Mouse (Mus musculus) urinary bladder, postnatal 14 days (tissue): ENCODE measurements around the gene Dnajc13.

Source experiments
- DNase-seq: peaks from one replicate; pipeline ENCODE4 v3.0.0; 2021; ENCODE audit warnings: low spot score

Gene Dnajc13

GRCm38 (mm10) chr9:104254408-104255180 is 8.1 kb downstream of the Dnajc13 start:
- no peak for DNase-seq

DNA sequence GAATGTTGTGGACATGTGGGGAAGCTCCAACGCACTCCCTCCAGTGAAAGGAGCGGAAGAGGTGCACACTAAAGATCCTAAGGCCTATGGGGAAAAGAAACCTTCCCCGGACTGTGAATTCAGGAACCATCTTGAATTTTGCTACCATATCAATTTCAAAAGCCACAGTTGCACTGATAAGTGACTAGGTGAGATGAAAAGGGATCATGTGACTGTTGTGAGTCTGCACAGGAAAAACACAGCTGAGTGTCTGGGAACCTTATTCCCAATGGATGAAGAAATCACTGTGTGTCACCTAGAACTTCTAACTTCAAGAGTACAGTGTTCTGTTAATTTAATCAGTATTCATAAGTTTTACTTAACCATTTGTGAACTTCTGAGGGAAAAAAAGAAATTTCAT is 10.1 kb downstream of the Dnajc13 start:
- no peak for DNase-seq

DNA sequence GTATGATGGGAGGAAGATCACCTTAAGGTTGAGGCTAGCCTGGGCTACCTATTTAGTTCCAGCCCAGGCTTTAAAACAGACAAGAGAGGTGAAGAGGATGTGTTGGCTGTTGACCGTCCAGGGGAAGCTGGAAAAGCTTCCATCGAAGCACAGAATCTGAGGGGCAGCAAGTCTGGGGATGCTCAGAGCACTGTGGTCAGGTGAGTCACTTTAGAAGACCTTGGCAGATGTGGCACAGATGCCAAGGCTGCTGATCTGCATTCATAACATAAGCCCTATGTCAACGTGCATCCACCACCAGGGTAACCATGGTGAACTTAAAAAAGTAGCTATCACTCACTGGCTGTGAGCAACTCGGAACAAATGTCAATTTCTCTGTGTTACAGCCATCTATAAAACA is 11.0 kb downstream of the Dnajc13 start:
- DNase-seq, result no peak

- DNase-seq, result no peak
These were observed 11.6 kb downstream of the Dnajc13 start for GRCm38 (mm10) chr9:104251111-104251510.

- DNase-seq, result no peak
These were observed 15.3 kb downstream of the Dnajc13 start for GRCm38 (mm10) chr9:104247307-104247987.

DNA sequence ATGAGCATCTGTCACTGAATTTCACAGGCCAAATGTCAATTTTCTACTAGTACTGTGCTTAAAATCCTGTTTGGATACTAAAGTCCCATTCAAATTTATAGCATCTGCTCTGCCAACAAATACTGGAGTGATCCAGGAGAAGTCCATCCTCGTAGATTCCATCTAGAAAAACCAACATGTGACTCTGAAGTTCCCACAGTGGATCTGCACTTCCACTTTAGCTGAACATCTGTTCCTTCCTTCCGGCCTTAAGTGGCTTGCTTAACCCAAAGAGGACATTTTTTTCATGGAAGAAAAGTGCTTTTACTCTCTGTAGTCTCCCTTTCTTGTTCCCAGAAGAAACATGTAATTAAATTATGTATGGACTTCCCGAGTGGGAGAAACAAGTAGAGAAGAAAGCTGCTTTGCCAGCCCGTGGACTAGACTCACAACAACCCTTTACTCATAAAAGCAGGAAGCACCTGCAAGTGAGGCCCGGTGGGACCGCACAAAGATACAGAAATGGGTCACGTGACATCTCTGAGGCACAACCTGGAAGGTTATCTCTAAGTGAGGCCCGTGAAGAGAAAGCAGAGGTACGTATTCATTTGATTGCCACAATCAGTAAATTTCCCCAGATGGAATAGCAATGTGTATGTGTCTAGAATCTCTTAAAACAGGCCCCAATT is 18.8 kb downstream of the Dnajc13 start:
- no peak for DNase-seq

GRCm38 (mm10) chr9:104240146-104240545 is 22.6 kb downstream of the Dnajc13 start:
- no peak for DNase-seq

DNA sequence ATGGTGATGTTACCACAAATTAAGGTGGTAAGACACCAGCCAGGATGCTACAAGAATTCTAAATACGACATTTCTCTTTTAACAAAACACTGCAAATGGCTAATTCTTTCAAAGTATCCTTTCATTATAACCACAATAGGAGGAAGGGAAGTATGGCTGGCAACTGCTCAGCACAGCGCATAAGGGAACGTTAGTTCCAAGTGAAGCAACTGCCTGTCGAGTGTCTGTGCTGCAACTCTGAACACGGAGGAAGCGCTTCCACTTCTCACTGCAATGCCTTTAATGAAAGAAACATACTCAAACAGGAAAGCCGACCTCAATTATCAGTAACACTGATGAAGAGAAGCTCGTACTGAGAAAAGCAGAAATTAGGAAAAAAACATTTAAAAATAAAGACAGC is 23.7 kb downstream of the Dnajc13 start:
- no peak for DNase-seq

- no peak for DNase-seq
These were observed 26.3 kb downstream of the Dnajc13 start for GRCm38 (mm10) chr9:104236256-104236930.

- peak; percentile 32 for DNase-seq
These were observed 27.0 kb downstream of the Dnajc13 start for GRCm38 (mm10) chr9:104235751-104236150.

- DNase-seq, result no peak
These were observed 28.9 kb downstream of the Dnajc13 start for GRCm38 (mm10) chr9:104233815-104234214.

GRCm38 (mm10) chr9:104233060-104233459 is 29.7 kb downstream of the Dnajc13 start:
- DNase-seq, result no peak

DNA sequence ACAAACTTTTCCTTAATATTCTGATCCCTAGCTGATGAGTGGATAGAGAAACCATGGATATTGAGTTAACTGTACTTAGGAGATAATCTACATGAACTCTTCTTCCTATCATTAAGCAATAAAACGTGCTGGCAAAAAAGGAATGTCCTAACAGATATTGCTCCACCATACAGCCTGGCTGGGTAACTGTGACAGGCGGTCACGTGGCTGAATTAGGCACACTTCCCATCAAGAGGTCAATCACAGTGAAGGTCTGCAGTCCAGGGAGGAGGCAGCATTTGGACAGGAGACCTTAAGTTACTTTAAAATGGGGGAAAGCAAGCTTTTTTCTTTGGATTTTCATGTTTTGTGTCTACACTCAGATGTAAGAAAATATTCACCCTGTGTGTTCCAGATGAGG is 30.7 kb downstream of the Dnajc13 start:
- DNase-seq, result no peak

- DNase-seq, result no peak
These were observed 51.3 kb downstream of the Dnajc13 start for GRCm38 (mm10) chr9:104211402-104211801.

DNA sequence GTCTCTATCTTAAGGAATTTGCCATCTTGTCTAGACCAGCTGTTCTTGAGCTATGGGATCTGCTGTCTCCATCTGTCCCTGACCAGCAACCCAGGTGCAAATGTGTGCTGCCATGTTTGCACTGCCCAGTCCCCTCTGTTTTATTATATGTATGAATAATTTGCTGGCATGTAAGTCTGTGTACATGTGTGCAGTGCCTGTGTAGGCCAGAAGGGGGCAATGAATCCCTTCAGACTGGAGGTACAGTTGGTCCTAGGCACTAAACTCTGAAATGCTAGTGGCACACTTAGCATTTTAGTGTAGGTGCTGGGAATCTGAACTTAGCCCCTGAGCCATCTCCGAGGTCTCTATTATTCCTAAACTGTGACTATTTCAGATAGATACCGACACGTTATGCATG is 58.9 kb downstream of the Dnajc13 start:
- peak; percentile 52 for DNase-seq

DNA sequence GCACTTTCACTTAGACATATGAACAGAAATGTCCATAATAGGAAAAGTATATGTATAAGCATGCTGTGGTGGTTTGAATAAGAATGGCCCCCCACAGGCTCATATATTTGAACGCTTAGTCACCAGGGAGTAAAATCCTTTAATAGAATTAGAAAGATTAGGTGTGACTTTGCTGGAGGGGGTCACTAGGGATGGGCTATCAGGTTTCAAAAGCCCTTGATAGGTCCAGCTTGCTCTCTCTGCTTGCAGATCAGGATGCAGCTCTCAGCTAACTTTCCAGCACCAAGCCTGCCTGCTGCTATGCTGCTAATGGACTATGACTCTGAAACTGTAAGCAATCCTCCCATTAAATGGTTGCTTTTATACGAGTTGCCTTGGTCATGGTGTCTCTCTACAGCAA is 68.2 kb downstream of the Dnajc13 start:
- no peak for DNase-seq

GRCm38 (mm10) chr9:104193900-104194299 is 68.8 kb downstream of the Dnajc13 start:
- DNase-seq, result no peak

- no peak for DNase-seq
These were observed 69.4 kb downstream of the Dnajc13 start for GRCm38 (mm10) chr9:104193327-104193726.

DNA sequence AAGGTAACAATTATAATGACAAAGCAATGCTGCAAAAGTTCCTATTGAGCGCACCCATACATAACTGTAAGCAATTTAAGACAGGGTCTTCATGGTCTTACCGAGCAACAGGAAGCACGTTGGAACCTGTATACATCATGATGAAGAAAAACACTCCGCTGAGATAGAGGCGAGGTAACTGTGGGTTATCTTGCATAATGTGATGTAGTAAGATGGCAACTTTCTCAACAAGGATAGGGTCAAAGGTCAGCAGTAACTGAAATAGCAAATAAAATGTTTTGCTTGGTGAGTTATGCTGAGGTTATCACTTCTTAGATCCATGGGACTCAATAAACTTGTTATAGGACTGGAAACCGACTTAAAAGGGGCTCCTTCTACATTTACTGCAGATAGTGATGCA is 70.2 kb downstream of the Dnajc13 start:
- no peak for DNase-seq

DNA sequence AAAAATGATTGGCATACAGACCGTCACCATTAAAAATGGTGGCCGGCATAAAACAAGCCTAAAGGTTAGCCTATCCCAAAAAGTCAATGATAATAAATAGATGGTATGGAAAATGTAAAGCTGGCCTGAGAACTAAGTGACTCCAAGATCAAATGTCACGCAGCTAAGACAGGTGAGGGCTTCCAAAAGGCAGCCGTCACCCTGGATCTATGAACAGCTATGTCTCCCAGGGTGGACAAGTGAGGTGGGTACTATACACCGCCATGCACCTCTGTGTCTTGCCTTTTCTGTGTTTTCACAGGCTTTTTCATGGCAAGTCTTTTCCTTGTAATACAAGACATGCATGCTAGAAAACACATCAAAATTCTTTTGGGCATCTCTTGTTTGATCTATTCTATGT is 73.1 kb downstream of the Dnajc13 start:
- no peak for DNase-seq

GRCm38 (mm10) chr9:104188704-104189103 is 74.0 kb downstream of the Dnajc13 start:
- DNase-seq, result no peak

GRCm38 (mm10) chr9:104187028-104187427 is 75.7 kb downstream of the Dnajc13 start:
- DNase-seq, result no peak

DNA sequence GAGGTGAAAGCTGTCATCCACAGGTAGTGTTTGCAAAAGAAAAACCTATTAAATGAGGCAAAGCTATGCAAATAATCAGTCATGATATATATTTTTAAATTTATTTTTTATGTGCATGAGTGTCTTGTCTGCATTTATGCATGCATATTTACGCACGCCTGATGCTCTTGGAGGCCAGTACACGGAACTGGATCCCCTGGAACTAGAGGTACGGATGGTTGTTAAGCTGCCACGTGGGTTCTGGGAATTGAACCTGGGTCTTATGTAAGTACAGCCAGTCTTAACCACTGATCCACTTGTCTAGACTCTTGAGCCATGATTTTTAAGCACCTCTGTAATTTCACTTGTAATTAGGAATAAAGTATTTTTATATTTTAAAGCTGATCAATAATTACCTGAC is 79.5 kb downstream of the Dnajc13 start:
- DNase-seq, result no peak
